Mouse (Mus musculus): ENCODE data around the gene Ccdc80.

Ccdc80 gene

DNA sequence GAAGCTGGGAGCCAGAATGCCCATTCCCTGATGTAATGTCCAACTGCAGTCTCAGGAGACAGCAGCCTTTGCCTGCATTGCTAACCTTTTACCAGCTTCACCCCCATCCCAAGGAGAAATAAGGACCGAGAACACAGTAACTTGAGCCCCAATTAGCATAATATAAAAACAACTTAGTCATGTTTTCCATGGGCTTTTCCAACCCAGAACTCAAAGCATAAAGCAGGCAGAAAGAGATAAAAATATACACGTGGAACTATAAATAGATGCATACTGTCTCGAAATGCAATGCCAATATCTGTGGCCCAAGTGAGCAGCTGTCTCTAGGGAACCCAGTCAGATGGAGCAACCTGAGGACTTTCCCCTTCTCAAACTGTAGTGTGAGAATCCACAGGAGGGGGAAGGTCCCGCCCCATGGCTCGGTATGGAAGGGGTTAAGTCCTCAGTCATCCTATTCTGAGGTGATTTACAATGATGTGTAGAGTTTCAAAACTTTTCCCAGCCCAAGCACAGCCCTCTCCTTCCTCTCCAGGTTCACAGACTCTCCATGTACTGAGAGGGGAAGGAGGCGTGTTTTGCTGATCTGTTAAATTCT is at the start of gene Ccdc80:
Ccdc80 (plus strand) TSS at position 266 of the 595 bp plus-strand sequence.
- DNase-seq = no peak

DNA sequence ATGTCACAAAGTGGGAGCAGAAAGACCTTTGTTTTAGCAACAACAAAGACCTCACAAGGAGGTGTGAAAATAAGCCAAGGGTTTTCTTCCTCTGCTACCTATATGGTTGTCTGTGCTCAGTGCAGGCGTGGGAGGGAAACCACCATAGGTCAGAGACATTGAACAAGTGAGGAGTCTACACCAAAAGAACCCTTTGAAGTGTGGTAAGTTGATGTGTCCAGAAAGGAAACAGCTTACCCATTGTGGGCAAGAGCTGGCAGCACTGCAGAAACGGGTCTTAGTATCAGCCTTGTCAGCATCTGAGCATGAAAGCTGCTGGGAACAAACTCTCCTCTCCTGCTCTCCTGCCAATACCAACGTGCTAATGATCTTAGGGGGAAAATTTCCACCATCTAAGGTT is 48.4 kb upstream of the Ccdc80 start:
- no peak for DNase-seq

DNA sequence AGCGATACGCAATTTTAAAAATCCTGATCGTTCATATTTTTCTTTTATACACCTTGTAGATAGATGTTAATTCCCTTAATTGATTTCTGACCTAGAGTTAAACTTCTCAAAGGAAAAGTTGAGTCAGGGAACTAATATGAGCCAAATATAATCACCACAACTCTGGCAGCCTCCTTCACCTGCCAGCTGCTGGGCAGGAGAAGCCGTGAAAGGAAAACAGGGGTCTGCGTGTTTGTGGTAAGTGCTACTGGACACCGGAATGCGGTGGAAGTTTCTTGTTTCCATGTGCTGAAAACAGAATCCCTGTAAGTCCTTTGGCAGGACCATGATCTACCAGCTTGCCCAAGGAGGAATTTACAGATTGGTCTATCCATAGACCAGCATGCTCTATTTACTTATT is 36.0 kb upstream of the Ccdc80 start:
- no peak for DNase-seq

DNA sequence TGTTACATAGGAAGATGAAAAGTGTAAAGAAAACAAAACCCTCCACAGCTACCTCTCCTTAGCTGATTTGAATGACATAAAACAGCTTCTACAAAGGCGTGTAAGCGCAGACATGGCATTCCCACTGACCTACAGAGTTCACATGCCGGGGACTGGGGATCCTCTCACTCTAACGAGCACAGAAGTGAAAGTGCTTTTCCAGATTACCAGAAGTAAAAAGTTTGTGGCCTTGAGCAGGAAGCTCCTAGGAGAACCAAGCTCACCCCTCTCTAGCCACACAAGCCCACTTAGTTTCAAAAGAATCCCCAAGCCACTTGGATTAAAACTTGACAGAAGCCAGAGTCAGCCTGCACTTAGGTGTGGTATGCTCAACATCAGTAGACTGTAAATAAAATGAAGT is 35.3 kb upstream of the Ccdc80 start:
- DNase-seq = no peak

DNA sequence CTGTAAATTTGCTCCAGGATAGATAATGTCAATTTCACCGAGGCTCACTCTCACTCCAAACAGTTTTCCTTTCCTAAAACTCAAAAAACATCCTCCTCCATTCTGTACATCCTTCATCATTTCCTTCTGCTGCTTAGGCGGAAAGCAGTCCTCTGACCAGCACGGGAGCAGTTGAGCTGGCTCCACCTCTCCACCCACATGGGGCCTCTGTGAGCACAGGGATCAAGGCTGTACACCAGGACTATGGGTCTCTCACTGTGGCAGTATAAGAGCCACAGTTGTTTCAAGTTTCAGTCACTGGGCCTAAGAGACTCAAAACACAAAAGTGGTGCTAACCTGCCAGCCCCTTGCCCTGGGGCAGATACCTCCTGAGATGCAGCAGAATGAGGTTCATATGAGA is 32.1 kb upstream of the Ccdc80 start:
- DNase-seq = no peak

DNA sequence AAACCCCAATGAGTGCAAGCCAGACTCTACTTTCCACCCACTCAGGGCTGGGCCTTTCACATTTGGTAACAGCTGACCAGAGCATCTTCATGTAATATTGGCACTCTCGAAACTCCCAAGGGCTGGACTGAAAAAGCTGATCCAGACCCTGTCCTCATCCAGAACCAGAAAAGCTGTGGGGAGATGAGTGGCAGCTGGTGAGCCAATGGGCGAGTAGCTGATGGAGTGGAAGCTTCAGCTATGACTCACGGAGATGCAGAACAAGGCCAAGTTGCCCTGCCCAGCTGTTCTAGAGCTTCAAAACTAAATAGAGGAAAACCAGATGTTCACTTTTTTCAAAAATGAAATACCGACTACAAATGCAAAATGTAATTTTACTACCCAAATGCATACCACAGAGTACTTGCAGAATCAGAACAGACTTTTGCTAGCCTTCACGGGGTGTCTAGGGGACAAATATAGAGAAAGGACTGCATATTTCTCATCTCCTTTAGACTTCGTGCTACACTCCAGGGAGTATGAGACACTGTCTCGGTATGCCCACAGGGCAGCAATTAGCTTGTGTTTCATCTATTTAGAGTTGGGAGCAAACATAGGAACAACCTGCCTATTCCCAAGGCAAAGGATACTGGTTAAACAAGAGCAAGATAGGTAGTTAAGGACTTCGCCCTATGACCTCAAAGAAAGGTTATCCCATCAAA is 22.7 kb upstream of the Ccdc80 start:
- no peak for DNase-seq

DNA sequence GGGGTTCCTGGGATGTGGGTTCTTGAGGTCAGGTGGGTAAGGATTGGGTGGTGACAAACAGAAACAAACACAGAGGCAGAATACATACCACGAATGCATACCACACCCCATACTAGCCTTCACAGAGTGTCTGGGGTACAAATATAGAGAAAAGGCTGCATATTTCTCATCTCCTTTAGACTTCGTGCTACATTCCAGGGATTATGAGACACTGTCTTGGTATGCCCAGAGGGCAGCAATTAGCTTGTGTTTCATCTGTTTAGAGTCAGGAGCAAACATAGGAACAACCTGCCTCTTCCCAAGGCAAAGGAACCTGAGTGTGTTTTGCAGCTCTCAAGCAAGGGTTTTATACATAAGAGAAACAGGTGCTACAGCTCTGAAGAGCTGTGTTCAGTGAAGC is 21.8 kb upstream of the Ccdc80 start:
- DNase-seq = no peak

DNA sequence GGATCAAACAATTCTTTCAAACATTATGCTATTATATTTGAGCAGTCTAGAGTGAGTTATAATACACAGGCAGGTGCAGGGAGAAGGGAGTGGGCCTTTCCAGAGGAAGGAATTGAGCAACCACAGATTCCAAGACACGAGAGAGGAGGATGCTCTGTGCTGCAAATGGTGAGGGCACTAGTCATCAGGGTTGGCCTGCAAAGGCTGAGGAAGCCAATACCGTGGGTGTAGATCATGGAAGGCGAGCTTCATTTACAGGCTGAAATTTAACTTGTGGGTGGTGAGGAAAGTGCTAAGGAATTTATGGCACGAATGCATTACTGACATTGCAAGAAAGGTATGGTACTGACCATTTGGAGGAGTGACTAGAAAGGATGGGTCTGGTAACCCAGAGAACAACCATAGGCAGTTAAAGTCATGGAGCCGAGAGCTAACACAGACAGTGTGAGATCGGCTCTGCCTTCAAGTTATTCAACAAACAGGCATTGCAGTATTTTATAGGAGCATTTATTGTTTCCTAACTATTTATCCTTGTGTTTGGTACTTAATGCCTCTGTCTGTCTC is 15.6 kb upstream of the Ccdc80 start:
- no peak for DNase-seq

DNA sequence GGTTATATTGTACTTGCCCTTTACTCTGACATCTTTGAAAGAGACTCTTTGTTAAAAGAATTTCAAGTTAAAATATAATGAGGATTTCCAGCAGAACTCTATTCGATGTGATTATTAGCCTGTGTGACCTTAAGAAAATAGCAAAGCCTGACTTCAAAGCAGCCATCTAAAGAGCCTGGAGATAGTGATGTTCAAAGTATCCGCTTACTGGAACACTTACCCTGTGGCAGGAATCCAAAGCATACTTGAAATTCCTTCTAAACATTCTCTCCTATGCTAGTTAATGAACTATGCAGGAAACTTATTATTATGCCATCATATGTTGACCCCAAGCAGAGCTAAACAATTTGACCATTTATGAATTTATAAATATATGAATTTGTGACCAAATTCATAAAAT is 13.9 kb upstream of the Ccdc80 start:
- no peak for DNase-seq

DNA sequence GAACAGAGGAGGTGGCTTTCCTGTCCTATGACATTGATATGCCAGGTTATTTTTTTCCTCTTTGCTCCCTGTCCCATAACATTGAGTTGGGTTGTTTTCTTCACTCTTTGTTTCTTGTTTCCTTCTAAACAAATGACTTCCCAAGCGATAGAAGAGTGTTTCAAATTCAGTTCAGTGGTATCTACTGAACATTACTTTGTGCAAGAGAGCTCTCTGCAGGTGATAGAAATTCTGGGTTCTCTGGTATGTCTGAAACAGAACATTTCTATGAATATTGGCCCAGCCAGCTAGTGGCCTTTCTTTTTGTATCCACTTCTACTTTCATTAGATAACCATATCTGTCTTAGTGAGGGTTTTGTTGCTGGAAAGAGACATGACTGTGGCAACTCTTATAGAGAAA is 4.4 kb upstream of the Ccdc80 start:
- no peak for DNase-seq

DNA sequence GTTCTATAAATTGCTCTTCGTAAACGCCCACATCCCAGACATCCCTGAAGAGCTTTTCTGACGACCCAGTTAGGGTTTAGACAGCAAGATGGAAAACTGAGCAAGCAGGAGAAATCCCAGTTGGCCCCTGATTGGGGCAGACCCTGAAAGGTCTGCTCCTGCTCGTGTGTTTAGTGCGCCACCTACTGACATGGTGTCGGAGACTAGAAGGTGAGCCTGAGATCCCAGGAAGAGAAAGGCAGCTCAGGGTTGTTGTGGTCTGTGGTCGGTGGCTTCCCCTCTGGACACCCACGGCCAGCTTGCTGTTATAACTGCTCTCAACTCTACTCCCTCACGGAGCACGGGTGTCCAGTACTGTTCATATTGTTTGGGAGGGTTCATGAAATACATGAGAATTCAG is 3.2 kb upstream of the Ccdc80 start:
- DNase-seq = peak; percentile 61

DNA sequence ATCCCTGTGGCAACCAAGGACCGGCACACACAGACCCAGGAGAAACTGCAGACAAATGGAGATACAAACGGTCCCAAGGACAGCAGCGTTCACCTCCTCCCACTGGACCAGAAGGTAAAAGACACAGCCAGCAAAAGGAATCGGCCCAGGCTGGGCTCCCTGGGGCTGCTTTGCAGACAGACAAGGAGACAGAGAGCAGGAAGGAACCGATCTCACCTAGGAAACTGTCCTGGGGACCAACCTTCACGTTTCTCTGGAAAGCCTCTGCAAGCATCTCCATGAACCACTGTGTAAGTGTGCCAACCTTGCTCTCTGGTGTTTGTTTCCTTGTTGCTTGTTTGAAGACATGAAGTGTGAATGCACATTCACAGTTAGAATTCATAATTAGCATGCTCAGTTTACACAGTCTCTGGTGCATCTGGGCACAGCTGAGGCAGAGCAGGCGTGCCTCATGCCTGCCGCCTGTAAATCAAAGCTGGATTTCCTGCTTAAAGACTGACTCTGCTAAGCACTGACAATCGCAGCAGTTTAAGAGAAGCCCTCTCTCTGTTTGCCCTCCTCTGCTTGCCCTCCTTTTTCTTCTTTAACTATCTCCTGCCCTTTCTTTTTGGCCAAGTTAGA is 1.0 kb downstream of the Ccdc80 start:
- no peak for DNase-seq

DNA sequence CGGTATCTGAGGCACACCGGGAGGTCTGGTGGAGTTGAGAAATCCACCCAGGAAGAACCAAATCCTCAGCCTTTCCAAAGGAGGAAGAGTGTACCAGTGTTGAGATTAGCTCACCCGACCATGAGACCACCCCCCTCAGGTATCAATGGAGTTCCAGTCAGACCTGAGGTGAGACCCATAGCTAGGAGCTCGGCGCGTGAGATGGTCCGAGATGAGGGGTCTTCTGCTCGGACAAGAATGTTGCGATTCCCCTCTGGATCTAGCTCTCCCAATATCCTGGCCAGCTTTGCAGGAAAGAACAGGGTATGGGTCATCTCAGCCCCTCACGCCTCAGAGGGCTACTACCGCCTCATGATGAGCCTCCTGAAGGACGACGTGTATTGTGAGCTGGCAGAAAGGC is 1.8 kb downstream of the Ccdc80 start:
- no peak for DNase-seq

DNA sequence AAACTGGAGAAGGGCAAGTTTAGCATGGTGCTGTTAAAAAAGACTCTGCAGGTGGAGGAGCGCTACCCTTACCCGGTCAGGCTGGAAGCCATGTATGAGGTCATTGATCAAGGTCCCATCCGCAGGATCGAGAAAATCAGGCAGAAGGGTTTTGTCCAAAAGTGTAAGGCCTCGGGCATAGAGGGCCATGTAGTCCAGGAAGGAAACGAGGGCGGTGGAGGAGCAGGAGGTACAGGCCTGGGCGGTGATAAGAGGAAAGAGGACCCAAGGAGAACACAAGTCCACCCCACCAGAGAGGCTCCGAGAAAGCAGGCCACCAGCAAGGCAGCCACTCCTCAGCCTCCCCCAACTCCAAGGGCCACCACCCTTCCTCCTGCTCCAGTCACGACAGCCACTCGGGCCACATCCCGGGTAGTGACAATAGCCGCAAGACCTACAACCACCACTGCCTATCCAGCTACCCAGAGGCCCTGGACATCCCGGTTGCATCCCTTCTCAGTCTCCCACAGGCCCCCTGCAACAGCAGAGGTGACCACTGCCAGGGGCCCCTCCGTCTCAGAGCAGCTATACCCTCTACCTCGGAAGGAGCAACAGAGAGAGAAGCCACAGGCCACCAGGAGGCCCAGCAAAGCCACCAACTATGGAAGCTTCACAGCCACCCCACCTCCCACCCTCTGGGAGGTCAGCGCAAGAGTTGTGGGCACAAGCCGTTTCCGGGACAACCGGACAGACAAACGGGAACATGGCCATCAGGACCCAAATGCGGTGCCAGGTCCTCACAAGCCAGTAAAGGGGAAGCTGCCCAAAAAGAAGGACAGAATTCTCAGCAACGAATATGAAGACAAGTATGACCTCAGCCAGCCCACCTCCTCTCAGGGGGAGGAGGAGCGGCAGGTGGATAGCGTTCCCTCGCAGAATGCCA is 2.6 kb downstream of the Ccdc80 start:
- DNase-seq = peak; percentile 14

DNA sequence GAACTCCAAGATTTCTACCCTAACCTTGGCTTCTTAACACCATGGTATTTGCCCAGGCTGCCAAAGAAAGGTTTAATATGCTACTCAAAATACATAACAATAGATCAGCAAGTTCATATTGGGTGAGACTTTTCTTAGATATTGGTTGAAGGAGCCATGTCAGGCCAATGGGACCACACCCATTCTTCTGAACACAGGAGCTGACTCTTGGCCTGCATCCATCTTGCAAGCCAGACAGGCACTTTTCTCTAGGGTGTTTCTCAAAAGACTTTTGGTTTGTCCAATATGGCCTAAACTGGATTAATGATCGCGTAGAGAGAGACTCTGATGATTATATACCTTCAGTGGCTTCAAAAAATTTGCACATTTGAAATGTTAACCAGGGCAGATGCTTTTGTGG is 4.3 kb downstream of the Ccdc80 start:
- no peak for DNase-seq

DNA sequence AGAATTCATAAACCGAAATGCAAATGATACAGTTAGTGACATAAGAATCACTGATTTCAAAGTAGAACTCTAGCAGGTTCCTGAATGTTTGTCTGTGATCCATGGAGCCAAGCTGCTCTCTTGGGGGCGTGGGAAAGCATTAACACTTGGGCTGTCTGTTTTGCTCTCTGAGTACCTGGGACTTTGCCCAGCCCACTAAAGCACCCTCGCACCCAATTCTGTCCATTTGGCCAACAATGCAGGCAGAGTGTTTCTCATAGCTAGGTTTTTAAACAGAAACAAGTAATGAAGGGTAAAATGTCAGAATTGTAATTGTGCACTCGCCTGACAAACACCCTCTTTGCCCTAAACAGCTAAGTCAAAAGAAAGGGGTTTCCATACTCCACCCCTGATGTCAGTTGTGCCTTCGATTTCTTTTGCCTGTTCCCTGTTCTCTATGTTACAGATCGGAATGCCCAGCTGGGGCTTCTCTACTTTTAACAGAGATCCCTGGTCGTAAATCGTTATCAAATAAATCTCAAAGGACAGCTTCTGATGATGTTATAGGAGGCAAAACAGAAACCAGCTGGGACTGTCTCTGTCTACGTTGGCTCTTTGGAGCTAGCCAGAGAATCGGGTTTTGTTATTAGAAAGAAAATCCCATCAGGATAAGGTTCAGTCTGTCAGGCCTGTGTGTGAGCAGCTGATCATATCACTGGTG is 5.1 kb downstream of the Ccdc80 start:
- DNase-seq = no peak

DNA sequence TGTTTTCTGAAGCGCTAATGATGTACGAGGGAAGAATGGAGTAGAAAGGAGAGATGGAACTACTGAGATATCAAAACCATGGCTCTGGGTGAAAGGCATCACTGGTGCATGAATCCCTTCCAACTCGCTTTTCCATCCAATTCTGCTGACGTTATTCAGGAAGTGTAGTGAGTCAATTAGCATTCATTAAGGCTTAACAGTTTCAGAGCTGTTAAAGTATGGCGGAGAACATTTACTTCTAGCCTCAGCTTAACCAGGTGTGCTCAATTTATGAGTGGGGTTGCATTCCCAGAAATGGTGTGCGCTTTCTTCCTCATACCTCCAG is 5.6 kb downstream of the Ccdc80 start:
- no peak for DNase-seq

DNA sequence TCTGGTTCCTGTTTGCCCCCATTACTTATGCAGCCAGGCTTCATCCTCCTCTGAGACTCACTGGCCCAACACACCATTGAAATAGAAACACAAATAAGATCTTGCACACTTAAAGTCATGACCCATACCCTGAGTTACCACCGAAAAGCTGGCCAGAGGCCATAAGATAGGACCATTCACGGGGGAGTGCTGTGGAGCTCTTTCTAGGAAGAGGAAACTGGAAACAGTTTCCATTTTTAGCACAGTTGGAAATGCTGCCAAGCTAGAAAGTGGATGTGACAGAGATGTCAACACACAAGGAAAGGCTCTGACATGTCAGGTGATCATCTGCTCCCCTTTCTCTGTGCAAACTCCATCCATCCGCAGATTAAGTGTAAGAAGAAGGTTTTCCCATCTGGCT is 7.7 kb downstream of the Ccdc80 start:
- DNase-seq = no peak

DNA sequence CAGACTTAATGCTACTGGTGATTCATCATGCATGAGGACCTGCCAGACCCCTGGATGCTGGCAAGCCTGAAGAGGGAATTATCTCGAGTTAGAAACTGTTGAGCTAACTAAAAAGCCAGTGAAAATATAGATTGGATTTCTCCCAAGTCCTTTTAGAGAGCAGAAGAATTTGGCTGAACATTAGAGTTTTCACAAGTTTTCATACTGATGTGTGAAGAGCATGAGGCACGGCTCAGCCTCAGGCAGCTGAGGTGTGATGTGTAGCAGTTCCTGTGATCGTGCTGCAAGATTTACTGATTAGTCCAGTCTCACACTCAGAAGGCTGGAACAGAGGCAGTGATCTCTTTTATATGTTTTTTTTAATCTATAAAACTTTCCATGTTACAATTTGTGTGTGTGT is 11.8 kb downstream of the Ccdc80 start:
- DNase-seq = no peak

DNA sequence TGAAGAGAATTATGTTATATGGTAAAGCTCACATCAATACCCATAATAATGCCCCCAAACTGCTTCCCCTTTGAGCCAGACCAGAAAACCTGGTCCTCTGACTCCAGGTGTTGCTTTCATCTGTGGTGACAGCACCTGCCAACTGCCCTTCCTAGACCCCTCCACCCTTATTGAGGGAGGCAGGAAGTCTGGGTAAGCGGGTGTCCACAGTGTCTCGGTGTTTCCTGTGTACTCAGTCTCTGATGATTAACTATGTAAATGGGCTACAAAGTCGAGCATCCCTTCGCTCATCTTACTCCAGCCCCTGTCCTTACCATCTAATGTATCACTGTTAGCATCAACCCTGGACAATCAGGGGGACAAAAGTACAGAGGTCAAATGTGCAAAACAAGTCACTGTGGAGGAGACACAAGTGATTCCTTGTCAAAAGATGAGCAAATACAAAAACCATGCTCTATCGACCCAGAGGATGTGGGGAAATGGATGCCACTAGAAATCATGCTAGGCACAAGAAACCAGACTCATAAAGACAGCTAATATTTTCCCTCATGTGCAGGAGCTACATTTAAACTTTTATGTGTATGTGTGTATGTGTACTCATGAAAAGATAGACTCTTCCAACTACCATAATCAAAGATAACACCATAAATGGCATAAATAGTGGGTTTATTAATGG is 15.1 kb downstream of the Ccdc80 start:
- no peak for DNase-seq

DNA sequence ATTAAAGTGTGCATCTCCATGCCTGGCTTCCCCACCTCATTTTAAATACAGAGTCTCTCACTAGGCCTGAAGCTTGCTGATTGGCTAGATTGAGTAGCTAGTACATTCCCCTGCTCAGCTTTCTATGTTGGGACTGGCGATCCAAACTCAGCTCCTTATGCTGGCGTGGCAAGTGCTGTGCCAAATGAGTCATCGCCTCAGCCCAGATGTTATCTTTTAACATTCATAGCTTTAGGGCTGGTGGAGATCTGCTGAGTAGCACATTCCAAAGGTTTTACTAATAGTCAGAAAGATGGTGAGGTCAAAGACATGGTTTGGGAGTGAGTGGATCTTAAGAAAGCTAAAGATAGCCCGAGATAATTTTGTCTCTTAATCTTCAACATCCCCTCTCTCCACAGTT is 17.3 kb downstream of the Ccdc80 start:
- DNase-seq = no peak

DNA sequence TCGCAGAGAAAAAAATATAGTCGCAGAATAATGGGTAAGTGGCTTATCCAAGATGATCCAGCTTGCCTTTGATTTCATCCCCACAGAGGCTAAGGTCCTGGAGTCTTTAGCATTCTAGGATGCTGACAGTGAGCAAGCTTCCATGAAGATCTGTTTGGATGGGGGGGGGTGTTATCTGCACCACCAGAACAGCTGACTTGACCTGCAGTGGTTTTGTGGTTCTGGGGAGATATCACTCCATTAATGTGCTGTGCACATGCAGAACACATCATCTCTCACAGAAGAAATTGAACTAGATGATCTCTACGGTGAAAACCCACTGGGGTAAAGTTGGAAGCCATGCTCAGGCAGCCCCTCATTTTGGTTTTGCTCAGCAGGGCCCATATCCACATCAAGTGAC is 24.0 kb downstream of the Ccdc80 start:
- no peak for DNase-seq
